Mouse (Mus musculus) neural tube, embryonic 12.5 days (tissue): ENCODE measurements at regions not wholly inside any gene's neighbourhood (a gene's known extent, or its start where the extent isn't known, plus 50 kb on each side); places are given as distances from the start of the nearest gene placed in this dataset.

Experiments
- ATAC-seq: fragments of 200-750 bp; cut with Nextera tagmentation; 2 replicates; pipeline ENCODE4 v1.8.0; 2017; ENCODE audit warnings: low read depth, mild to moderate bottlenecking, moderate TSS enrichment, moderate library complexity; ENCODE audit not compliant: low FRiP score
- H3K27ac ChIP-seq: fragments of 300-500 bp; sonication (generic); 2 replicates; pipeline ENCODE4 v1.5.1; 2016
- H3K27me3 ChIP-seq: fragments of 300-500 bp; sonication (generic); replicated peaks from 2 replicates; pipeline ENCODE4 v1.6.1; 2016; ENCODE audit warnings: mild to moderate bottlenecking
- H3K36me3 ChIP-seq: fragments of 300-500 bp; sonication (generic); 2 replicates; pipeline ENCODE4 v1.6.1; 2016; ENCODE audit warnings: mild to moderate bottlenecking
- H3K4me1 ChIP-seq: fragments of 300-500 bp; sonication (generic); 2 replicates; pipeline ENCODE4 v1.6.1; 2016
- H3K4me2 ChIP-seq: fragments of 300-500 bp; sonication (generic); replicated peaks from 2 replicates; pipeline ENCODE4 v1.6.1; 2016; ENCODE audit warnings: mild to moderate bottlenecking
- H3K4me3 ChIP-seq: fragments of 300-500 bp; sonication (generic); 2 replicates; pipeline ENCODE4 v1.5.1; 2016
- H3K9ac ChIP-seq: fragments of 300-500 bp; sonication (generic); 2 replicates; pipeline ENCODE4 v1.6.1; 2016; ENCODE audit warnings: mild to moderate bottlenecking
- H3K9me3 ChIP-seq: fragments of 300-500 bp; sonication (generic); 2 replicates; pipeline ENCODE4 v1.6.1; 2016; ENCODE audit warnings: mild to moderate bottlenecking
- WGBS: fragments of 180-500 bp; shearing (Covaris S2); methylation state at CpG from one replicate; pipeline ENCODE4 v1.1.7; 2016; 5-methylcytosine and 5-hydroxymethylcytosine counted together

DNA sequence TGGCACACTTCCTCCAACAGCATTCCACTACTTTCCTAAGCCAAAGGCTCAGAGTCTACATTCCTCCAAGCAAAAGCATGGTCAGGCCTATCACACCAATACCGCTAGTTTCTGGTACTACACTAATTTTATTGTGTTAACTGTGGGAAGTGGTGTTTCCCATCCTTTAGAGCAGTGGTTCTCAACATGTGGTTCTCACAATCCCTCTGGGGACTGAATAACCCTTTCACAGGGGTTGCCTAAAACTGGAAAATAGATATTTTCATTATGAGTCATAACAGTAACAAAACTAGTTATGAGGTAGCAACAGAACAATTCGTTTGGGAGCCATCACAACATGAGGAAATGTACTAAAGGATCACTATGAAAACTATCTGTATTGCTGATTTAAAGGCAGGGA, 74.2 kb upstream of the Cp start:
- Histone ChIP-seq H3K36me3 (no peaks in the 10 kb centered on the region), H3K9me3 (no peaks in the 10 kb centered on the region), H3K27me3 (no peaks in the 10 kb centered on the region), H3K27ac (no peak overlapping the region), H3K4me1 (no peaks in the 10 kb centered on the region), H3K9ac (no peak overlapping the region), H3K4me2 (no peak overlapping the region), H3K4me3 (no peak overlapping the region)
- WGBS: 73% methylated on average over 2 of the region's 2 CpGs
- ATAC-seq: no peak

DNA sequence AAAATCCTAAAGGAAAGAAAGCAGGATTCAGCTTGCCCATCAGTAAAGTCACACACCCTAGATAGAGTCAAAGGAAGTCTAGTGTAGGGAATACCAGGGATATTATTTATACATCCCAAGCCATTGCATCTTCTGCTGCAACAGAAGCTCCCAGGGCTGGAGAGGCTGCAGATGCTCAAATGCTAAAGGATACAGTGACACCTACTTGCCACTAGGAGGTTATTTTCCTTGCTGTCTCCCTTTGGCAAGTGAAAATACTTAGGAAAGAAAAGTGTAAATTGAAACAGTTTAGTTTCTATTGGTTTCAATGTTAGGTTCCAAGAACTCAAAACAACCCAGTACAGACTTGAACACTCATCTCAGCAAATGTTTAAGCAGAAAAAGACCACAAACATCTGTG, 68.4 kb upstream of the Cp start:
- Histone ChIP-seq H3K4me2 (no peak overlapping the region), H3K27ac (no peak overlapping the region), H3K9ac (no peak overlapping the region), H3K36me3 (no peaks in the 10 kb centered on the region), H3K27me3 (no peaks in the 10 kb centered on the region), H3K9me3 (no peaks in the 10 kb centered on the region), H3K4me1 (no peaks in the 10 kb centered on the region), H3K4me3 (no peak overlapping the region)
- no peak for ATAC-seq

DNA sequence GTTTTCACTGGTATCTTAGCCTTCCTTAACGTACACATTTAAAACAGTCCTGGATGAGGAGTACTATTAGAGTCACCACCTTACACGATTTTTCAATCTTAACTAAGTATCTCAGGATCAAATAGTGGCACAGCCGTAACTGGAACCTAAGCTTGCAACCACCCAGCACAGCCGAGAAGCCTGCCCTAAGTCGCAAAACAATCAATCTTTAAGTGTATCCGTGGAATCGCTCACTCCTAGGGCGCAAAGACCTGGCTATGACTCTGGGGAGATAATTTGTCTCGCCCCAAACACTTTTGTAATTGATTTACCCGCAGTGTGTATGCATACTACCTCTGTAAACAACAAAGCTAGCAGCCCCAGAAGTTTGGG, 62.6 kb upstream of the Cp start:
- Histone ChIP-seq H3K4me2 (peak overlapping the region; percentile 75), H3K9me3 (no peaks in the 10 kb centered on the region), H3K9ac (peak overlapping the region; percentile 30), H3K27me3 (no peaks in the 10 kb centered on the region), H3K27ac (no peak overlapping the region), H3K4me1 (peaks cover 15% of the 10 kb centered on the region), H3K4me3 (peak overlapping the region; percentile 83), H3K36me3 (0 out of 2 replicates have a peak, but pooled peaks cover 7% of the 10 kb centered on the region)
- 7% methylated on average over 10 of the region's 10 CpGs for WGBS
- ATAC-seq: no peak

DNA sequence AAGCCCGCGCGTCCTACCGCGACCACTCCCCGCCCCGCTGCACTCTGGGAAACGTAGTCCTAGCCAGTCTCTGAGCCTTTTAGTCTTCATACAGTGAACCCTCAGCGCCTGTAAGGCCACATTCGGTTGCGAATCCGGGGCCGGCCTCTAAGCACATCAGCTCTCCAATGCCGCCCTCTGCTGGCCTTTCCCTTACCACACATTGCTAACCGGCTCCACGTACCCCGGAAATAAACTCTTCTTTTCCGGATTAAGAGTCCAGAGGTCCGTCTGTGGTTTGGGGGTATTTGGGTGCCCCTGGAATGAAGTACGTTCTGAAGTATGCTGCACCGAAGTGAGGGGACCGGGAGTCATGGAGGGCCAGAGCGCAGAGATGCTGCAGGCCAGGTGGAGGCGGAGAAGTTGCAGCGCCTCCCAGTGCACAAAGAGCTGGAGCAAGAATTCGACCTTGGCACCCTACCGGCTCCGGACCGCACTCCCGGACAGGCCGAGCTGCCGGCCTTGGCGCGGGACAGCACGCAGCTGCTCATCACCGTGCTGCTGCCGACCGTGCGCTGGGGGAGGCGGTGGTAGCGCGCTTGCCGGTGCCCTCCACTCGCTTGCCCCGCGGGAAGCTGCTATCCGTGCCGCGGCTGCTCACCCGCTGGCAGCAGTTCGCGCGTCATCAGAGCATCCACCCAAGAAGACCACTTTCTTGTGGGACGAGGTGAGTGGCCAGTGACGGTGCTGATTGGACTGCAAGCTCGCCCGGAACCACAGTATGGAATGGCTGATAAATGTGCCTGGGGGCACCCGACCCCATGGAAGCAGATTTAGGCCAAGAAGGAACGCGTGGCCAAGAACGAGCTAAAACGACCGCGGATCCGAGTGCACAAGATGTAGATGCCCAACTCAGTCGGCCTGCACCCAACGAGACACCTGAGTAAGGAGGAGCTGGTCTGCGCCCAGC, 62.0 kb upstream of the Cp start:
- under 1% methylated on average over 68 of the region's 68 CpGs for WGBS
- H3K4me3 ChIP-seq: peak overlapping the region; percentile 83
- peak overlapping the region; percentile 85 for H3K9ac ChIP-seq
- peak overlapping the region; percentile 51 for H3K27ac ChIP-seq
- ATAC-seq: peak; percentile 99
- no peaks in the 10 kb centered on the region for H3K27me3 ChIP-seq
- peak overlapping the region; percentile 75 for H3K4me2 ChIP-seq
- H3K9me3 ChIP-seq: no peaks in the 10 kb centered on the region
- 0 out of 2 replicates have a peak, but pooled peaks cover 7% of the 10 kb centered on the region for H3K36me3 ChIP-seq
- H3K4me1 ChIP-seq: peaks cover 15% of the 10 kb centered on the region

DNA sequence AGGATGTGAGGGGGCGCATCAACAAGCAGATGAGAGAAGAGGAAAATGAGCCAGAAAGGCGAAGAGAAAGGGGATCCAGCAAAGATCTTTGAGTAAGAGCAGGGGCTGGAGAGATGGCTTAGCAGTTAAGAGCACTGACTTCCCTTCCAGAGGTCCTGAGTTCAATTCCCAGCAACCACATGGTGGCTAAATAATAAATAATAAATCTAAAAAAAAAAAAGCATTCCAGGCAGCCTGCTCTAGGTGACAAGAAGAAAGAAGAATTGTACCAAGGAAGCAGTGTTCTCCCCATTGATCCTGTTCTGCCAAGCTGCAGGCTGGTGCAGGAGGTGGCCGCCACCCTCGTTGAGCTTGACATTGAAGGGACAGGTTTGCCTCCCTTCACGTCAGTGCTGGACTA, 61.1 kb upstream of the Cp start:
- Histone ChIP-seq H3K27ac (no peak overlapping the region), H3K27me3 (no peaks in the 10 kb centered on the region), H3K4me1 (peaks cover 15% of the 10 kb centered on the region), H3K36me3 (0 out of 2 replicates have a peak, but pooled peaks cover 11% of the 10 kb centered on the region), H3K9ac (peak overlapping the region; percentile 85), H3K9me3 (no peaks in the 10 kb centered on the region), H3K4me2 (peak overlapping the region; percentile 75), H3K4me3 (peak overlapping the region; percentile 83)
- no peak for ATAC-seq
- 47% methylated on average over 5 of the region's 5 CpGs for WGBS

DNA sequence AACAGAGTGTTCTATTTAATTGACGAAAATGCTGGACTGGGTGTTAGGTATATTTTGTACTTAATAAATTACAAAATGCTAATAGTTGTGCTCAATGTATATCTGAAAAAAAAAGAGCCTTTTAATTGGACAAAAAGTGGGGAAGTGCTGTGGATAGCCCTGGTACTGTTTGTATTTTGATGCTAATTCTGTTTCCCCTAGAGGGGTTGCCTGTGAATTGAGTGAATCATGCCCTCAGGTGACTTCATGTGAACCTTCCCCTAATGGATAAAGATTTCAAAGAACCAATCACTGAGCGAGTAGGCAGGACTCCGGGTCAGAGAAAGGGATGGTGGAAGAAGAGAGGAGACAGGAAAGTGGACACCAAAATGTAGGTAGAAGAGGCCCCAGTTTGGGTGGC, 59.7 kb upstream of the Cp start:
- no peak for ATAC-seq
- Histone ChIP-seq H3K4me1 (peaks cover 15% of the 10 kb centered on the region), H3K9me3 (no peaks in the 10 kb centered on the region), H3K36me3 (0 out of 2 replicates have a peak, but pooled peaks cover 11% of the 10 kb centered on the region), H3K4me3 (no peak overlapping the region), H3K4me2 (no peak overlapping the region), H3K27me3 (no peaks in the 10 kb centered on the region), H3K27ac (no peak overlapping the region), H3K9ac (no peak overlapping the region)
- 93% methylated on average over 3 of the region's 3 CpGs for WGBS

DNA sequence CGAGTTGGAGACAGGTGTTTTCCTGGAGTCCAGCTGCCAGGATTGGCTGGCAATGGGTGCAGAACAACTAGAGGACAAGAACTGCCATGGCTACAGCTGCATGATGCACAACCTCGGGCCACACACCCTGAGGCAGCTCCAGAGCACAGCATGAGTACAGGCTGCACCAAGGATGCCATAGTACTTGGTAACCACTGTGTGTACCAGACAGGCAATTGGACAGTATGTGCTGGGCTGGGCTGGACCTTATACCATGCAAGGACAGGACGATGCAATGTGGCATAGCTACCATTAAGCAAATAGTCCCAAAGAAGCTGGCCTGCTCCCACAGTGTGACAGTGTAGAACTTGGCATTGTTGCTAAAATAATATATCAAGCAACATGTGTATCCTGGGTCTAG, 54.6 kb upstream of the Cp start:
- Histone ChIP-seq H3K4me1 (no peaks in the 10 kb centered on the region), H3K36me3 (0 out of 2 replicates have a peak, but pooled peaks cover 11% of the 10 kb centered on the region), H3K4me3 (no peak overlapping the region), H3K27me3 (no peaks in the 10 kb centered on the region), H3K9me3 (no peaks in the 10 kb centered on the region), H3K4me2 (no peak overlapping the region), H3K9ac (no peak overlapping the region), H3K27ac (no peak overlapping the region)
- 88% methylated on average over 3 of the region's 3 CpGs for WGBS
- no peak for ATAC-seq

DNA sequence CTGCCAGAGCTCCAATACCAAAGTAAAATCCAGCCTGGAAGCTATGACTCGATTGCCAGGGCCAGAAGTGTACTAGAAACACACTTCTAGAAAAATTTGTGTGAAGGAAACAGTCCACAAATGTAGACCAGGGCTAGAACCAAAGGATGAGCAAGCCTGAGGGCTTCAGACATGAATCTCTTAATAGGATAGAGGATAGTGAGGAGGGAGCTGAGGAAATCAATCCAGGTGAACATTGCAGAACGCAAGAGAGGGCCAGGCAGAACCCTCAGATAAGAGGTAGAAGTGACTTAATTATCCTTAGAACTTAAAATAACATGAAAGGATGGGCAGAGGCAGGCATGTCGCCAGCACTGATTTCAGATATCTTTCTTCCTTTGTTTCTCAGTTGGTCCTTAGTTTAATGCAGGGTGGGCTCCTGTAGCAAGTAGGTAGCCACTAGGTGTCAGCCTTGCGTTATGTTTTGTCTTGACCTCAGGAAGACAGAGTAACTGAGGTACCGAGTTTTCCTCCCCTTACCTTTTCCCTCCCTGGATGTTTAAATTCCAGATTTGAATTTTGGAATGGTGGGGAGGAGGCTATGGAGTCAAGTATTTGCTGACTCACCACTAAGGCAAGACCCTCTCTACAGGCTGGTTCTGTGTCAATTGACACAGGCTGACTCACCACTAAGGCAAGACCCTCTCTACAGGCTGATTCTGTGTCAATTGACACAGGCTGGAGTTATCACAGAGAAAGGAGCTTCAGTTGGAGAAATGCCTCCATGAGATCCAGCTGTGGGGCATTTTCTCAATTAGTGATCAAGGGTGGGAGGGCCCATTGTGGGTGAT, 52.2 kb upstream of the Cp start:
- Histone ChIP-seq H3K27ac (no peak overlapping the region), H3K9me3 (no peaks in the 10 kb centered on the region), H3K4me3 (no peak overlapping the region), H3K36me3 (0 out of 2 replicates have a peak, but pooled peaks cover 4% of the 10 kb centered on the region), H3K9ac (no peak overlapping the region), H3K27me3 (no peaks in the 10 kb centered on the region), H3K4me2 (no peak overlapping the region), H3K4me1 (no peaks in the 10 kb centered on the region)
- 29% methylated on average over 5 of the region's 5 CpGs for WGBS
- ATAC-seq: peak; percentile 86
